Mouse (Mus musculus): ENCODE measurements around the gene Gm525.

The Gm525 gene

GRCm38 (mm10) chr11:89061362-89061761 lies 12.3 kb upstream of the Gm525 start:
- in situ Hi-C loops (cut with MboI, MseI), result loop anchor here in 1 of 2 experiments (5.0 kb wide), 1 partner anchor 69 kb away; no protein-coding TSS in a partner anchor

GRCm38 (mm10) chr11:89064312-89064711 lies 9.3 kb upstream of the Gm525 start:
- in situ Hi-C loops (cut with MboI, MseI), result loop anchor here in 1 of 2 experiments (5.0 kb wide), 1 partner anchor 72 kb away; no protein-coding TSS in a partner anchor

DNA sequence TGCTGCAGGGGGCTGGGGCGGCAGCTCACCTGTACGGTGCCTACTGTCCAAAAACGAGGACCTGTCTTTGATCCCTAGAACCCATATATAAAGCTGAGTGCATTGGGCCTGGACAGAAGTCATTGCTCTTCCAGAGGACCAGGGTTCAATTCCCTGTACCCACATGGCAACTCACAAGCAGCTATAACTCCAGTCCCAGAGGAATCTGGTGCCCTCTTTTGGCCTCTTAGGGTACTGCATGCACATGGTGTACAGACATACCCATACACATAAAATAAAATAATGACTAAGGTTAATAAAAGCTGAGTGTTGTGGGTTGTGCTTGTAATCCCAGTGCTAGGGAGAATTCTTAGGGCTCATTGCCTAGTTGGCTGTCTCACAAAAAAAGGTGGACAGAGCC lies 8.3 kb upstream of the Gm525 start:
- in situ Hi-C loops (cut with MboI, MseI), result no loop called here

DNA sequence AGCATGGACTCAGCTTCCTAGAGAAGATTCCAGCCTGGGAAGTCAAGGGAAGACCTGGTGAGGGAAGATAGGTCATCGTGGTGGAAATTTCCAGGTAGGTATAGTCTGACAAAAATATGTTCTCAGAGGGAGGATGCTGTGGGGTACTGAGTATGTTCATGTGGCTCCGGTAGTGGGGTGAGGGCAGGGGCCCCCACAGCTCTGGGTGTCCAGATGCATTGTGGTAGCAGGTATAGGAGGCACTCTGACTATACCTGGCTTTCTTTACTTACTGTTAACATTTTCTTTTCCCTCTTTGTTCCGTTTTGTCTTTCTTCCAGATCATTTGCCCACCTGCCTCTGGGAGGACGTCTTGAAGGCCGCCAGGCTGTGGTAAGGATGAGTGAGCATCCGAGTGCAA lies 7.5 kb upstream of the Gm525 start:
- in situ Hi-C loops (cut with MboI, MseI), result no loop called here

DNA sequence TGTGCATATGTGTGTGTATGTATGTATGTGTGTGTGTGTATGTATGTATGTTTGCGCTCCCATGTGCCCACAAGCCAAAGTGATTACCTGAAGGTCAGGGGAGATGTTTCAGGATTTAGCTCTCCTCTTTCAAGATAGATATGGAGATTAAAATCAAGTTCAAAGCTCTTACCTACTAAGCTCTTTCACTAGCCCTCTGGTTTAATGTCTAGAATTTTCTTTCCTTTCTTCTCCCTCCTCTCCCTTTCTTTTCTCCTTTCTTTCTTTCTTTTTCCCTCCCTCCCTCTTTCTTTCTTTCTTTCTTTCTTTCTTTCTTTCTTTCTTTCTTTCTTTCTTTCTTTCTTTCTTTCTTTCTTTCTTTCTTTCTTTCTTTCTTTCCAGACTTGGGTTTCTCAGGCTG lies 6.9 kb upstream of the Gm525 start, which contains the start of gene Dgke:
Gene Dgke, minus strand, starts transcription at position 101 of the 400 bp plus-strand sequence.
- in situ Hi-C loops (cut with MboI, MseI), result no loop called here

DNA sequence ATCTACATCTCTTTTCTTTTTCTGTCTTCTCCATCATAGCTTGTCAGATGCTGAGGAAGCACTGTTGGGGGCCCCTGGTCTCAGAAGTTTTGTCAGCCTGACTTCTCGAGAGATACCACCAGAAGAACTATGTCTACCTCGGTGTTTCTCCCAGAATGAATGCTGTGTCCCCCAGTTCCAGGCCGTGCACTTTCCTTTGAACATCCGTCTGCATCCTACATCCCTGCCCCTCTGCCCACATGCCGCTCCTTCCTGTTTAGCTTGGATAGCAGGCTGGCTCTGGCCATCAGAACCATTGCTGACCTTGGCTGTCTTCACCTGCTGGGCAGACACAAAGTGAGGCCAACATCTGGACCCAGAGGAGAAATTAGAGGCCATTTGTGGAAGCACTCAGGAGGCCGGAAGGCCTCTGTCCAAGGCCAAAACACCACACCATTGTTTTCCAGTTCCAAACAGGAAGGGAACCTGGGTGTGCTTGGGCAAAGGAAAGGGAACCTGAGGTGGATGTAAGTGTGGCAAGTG lies 6.3 kb upstream of the Gm525 start:
- in situ Hi-C loops (cut with MboI, MseI), result no loop called here

DNA sequence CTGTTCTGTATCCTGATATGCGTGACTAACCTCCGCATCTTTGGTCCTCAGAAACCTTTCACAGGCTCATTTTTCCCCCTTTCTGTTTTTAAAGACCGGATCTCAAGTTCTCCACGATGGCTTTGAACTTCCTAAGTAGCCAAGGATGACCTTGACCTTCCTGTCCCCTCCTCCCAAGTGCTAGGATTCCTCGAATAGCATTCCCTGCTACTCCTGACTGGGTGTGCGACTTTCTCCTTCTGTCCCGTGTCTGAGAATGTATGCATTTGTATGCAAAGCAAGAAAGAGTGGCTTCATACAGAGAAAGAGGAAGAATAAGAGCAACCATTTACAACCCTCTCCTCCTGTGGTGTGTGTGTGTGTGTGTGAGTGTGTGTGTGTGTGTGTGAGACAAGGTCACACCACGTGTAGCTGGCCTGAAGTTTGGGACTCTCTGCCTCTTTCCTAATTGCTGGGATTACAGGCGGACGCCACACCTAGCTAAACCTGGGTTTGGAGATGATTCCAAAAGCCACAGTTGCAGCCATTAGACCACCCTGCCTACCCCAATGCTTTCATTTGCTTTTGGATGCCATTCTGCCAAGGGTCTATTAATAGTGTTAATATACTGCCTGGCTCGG lies 5.7 kb upstream of the Gm525 start:
- in situ Hi-C loops (cut with MboI, MseI), result no loop called here

DNA sequence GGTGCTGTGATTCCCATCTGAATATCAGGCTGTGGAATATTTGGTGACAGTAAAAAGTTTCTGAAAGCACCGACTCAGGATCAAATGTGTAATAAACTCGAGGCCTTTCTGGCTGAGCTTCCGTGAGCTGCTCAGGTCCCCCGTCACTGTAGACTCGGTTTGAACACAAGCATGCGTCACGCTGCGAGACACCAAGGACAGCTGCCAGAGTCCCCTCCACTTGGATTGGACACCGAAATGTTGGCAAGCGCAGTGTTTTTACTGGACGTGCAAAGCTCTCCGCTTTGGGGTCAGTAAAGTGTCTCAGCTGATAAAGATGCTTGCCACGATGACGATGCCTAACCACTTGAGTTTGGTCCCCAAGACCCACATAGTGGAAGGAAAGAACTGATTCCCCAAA lies 5.0 kb upstream of the Gm525 start:
- in situ Hi-C loops (cut with MboI, MseI), result no loop called here

DNA sequence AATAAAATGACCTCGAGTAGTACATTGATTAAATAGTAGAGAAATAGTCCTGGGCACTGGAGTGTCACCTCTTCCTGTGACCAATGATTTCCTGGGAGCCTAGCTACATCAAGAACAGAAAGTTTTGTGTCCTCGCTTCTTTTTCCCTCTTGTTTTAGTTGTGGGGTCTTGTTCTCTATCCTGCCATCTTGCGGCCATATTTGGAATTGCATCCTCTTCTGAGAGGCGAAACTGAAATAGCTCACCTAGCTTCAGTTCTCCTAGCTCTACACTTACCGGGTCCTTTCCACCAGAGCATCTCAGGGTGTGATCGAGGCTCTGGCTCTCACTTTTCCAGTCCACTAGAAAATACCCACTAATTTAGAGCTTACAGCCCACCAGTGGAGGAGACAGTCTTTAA lies 4.3 kb upstream of the Gm525 start:
- in situ Hi-C loops (cut with MboI, MseI), result no loop called here

DNA sequence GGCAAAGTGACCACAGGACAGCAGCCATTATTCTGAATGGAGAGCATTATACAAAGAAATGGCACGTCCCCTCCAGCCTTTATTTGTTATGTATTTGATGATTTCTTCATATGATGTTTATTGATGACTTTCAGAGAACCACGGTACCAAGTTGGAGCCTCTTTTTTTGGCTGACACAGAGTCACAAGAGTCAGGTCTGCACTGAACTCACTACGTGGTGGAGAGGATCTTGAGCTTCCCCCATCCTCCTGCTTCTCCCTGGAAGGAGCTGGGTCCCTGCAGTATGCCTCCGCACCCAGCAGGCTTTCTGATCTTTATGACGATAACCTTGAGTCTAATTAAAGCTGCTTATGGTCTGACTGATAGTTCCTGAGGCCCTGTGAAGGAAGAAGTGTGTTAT lies 2.1 kb upstream of the Gm525 start:
- in situ Hi-C loops (cut with MboI, MseI), result no loop called here

GRCm38 (mm10) chr11:89074783-89075413 lies 1.3 kb downstream of the Gm525 start:
- in situ Hi-C loops (cut with MboI, MseI), result loop anchor here in 1 of 2 experiments (25.0 kb wide), 1 partner anchor 1187 kb away; no protein-coding TSS in a partner anchor

DNA sequence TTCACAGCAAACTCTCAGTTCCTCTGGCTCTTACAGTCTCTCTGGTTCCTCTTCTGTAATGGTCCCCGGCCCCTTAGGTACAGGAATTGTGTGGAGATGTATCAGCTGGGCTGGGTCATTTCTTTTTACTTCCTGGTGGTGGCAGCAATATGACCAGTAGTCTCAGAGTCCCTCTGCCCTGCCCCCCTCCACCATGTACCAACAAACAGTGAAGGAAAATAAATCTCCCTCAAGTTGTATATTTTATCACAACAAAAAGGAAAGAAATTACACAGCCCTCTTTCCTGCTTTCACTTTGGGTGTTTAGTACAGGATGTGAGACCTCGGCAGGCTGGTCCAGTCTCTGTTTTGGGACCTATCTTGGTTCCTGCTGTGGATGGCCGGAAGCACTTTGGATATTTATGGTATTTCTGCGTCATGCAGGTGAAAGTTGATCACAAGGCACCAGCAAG lies 2.8 kb downstream of the Gm525 start:
- in situ Hi-C loops (cut with MboI, MseI), result loop anchor here in 1 of 2 experiments (25.0 kb wide), 1 partner anchor 1186 kb away; no protein-coding TSS in a partner anchor

GRCm38 (mm10) chr11:89077601-89078000 lies 4.0 kb downstream of the Gm525 start:
- in situ Hi-C loops (cut with MboI, MseI), result loop anchor here in 1 of 2 experiments (25.0 kb wide), 1 partner anchor 1185 kb away; no protein-coding TSS in a partner anchor

GRCm38 (mm10) chr11:89078305-89078704 lies 4.7 kb downstream of the Gm525 start:
- in situ Hi-C loops (cut with MboI, MseI), result loop anchor here in 1 of 2 experiments (25.0 kb wide), 1 partner anchor 1184 kb away; no protein-coding TSS in a partner anchor

DNA sequence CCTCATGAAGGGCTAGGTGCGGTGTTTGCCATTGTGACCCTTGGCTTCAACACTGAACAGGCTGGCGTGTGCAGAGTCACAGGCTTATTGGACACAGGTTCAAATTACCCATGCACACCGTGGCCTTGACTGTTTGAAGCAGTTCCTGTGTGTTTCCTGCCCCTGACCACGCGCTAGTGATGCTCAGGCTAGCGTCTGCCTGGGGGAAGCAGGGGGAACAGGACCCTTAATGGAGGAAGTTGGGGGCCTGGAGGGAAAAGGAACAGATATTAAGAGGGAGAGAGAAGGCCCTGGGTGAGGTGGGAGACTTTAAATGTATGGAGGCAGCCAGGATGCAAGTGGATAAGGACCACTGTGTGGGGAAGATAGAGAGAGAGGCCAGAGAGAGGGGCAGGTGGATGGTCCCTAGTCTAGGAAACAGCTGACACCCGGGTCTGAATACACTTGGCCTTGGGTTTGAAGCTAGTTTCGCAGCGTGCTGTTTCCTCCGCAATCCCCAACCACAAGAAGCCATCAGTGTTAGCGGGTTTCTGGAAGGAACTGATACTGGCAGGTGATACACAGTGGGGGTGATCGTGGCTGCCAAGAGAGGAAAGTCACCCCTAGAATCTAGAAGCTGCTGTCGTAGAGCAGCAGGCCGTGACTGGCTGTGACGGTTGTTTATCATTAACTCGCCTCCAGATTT lies 5.5 kb downstream of the Gm525 start:
- in situ Hi-C loops (cut with MboI, MseI), result loop anchor here in 1 of 2 experiments (25.0 kb wide), 1 partner anchor 1183 kb away; no protein-coding TSS in a partner anchor

- in situ Hi-C loops (cut with MboI, MseI), result loop anchor here in 1 of 2 experiments (25.0 kb wide), 1 partner anchor 1180 kb away; no protein-coding TSS in a partner anchor
These were observed 8.3 kb downstream of the Gm525 start for GRCm38 (mm10) chr11:89081906-89082305.

DNA sequence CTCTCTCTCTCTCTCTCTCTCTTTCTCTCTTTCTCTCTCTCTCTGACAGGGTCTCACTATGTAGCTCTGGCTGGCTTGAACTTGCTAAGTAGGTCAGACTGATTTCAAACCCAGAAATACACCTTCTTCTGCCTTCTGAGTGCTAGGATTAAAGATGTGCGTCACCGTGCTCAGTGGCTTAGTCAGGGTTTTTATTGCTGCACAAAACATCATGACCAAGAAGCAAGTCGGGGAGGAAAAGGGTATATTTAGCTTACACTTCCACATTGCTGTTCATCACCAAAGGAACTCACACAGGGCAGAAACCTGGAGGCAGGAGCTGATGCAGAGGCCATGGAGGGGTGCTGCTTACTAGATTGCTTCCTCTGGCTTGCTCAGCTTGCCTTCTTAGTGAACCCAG lies 9.1 kb downstream of the Gm525 start:
- in situ Hi-C loops (cut with MboI, MseI), result loop anchor here in 1 of 2 experiments (25.0 kb wide), 1 partner anchor 1180 kb away; no protein-coding TSS in a partner anchor

GRCm38 (mm10) chr11:89084601-89085000 lies 11.0 kb downstream of the Gm525 start:
- in situ Hi-C loops (cut with MboI, MseI), result loop anchor here in 1 of 2 experiments (25.0 kb wide), 1 partner anchor 1178 kb away; no protein-coding TSS in a partner anchor

DNA sequence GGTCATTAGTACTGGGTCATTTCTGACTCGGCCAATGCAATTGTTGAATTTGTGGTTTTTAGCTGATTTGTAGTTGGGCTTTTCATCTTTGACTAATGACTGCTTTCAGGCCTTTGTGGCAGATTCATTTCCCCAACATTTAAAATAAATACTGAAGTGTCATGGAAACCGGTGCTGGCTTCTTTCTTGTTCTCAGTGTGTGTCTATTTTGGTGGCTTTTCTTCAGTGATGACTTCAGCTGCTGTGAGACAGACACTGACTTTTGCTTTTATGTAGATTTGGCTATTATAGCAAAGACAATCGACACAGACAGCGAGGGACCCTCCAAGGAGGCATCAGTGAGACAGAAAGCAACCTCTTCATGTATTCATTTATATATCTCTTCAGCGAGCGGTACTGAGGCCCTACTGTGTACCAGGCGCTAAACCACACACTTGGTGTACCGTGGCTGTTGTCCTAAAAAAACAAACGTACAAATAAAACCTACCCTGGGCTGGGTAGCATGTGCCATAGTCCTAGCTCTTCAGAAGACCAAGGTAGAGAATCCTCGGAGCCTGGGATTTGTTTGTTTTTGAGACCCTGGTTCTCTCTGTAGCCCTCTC lies 12.7 kb downstream of the Gm525 start:
- in situ Hi-C loops (cut with MboI, MseI), result loop anchor here (5.0 to 25.0 kb wide), 2 partner anchors 81 to 1176 kb away; no protein-coding TSS in a partner anchor

GRCm38 (mm10) chr11:89088754-89089153 lies 15.1 kb downstream of the Gm525 start:
- in situ Hi-C loops (cut with MboI, MseI), result loop anchor here (5.0 to 25.0 kb wide), 2 partner anchors 79 to 1174 kb away; no protein-coding TSS in a partner anchor

- in situ Hi-C loops (cut with MboI, MseI), result loop anchor here (5.0 to 25.0 kb wide), 3 partner anchors 212 to 1172 kb away; partner anchors contain the start of gene Nog (in 1 of the 2)
These were observed 16.7 kb downstream of the Gm525 start for GRCm38 (mm10) chr11:89090359-89090758.

Measured in T-helper 17 cell (primary cell).